Mouse (Mus musculus) fat pad, adult 2 months (tissue): Measurements from ENCODE around the gene Mab21l1.

Source experiments
- DNase-seq: peaks from one replicate; pipeline ENCODE4 v3.0.0-alpha.2; 2011; ENCODE audit warnings: low read depth, low spot score; ENCODE audit errors: extremely low read depth

Gene Mab21l1

GRCm38 (mm10) chr3:55782056-55782687, at the start of gene Mab21l1:
TSS of gene Mab21l1 (plus strand) at chr3:55782510.
- no peak for DNase-seq

- DNase-seq = no peak
These were observed 48.6 kb upstream of the Mab21l1 start for GRCm38 (mm10) chr3:55733665-55734064.

- no peak for DNase-seq
These were observed 40.9 kb upstream of the Mab21l1 start for GRCm38 (mm10) chr3:55741428-55741827.

DNA sequence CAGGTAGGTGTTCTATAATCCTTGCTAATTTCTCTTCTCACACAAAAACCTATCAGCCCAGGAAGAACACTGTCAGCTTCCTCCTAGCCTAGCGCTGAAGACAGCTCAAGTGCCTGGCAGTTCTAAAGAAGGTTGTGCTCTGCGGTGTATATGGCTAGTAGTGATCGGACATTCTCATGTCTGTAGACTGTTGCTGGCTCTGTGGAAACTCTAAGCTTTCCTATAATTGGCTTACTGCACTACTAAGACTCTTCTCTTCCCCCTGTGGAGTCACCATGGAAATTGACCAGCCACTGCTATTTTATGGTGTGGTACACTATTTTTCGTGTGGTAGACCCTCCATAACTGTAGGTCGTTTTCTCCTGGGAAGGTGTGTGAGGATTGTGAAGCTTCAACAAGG, 40.1 kb upstream of the Mab21l1 start:
- DNase-seq = no peak

DNA sequence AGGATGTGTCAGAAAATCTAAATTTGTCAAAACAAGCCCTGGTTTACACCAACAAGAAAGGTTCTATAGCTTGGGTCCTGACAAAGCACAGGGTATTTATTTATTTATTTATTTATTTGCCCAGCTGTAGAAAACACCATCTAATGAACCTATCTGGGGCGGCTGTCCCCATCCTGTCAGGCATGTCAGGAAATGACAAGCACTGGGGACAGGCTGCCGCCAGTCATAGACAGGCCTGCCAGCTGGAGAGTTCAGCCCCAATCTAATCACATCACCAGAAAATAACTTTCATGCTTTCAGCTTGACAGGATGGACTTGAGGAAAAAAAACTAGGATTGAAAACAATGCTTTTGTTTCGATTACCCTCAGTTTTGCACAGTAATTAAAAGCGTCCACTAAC, 39.7 kb upstream of the Mab21l1 start:
- no peak for DNase-seq

DNA sequence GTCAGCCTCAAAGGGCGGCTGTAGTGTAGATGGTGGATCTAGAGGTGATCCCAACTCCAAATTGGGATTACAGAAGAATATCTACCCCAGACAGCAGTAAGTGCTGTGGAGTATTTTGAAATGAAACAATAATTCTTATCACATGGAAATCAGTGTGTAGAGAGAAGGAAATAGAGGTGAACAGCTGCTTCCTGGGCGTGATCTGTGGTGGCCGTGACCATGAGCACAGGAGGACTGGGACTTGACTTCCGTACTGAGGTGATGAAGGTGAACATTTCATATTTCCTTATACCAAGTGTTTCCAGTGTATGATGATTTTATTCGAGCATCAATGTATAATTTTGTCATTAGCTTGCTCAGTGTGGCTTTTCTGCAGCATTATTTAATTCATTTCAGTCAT, 38.4 kb upstream of the Mab21l1 start:
- DNase-seq = no peak

- peak; percentile 36 for DNase-seq
These were observed 31.8 kb upstream of the Mab21l1 start for GRCm38 (mm10) chr3:55750445-55751065.

DNA sequence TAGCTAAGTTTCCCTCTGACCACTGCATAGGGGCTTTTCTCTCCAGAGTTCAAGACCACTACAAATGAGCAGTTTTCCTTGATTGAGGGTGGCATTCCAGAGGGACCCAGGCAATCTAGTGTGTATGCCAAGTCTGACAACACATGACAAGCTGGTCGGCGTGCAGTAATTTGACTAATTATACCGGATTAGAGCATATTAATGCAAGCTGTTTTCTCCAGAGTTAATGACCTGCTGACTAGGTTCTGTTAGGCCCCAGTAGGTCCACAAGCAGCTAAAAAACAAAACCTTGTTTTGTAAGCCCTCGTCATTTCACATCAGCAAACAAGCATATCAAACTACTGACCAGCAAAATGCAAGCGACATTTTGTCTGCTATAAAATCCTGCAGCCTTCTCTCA, 30.9 kb upstream of the Mab21l1 start:
- no peak for DNase-seq

DNA sequence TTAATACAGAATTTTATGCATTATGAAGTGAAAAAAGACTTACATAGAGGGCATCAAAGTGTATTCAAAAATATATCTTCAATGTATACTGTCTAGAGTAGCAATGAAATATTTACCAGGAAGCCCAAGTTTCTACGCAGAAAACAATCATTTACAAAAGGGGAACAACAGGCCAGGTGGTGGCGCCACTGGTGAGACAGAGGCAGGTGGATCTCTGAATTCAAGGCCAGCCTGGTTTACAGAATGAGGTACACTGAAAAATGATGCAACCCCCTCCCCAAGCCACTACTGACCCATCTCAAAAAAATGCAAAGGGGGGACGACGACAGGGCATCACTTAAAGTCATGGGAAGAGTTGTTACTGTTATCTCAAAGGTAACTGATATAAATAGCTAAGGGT, 29.8 kb upstream of the Mab21l1 start:
- no peak for DNase-seq

GRCm38 (mm10) chr3:55753872-55754271, 28.4 kb upstream of the Mab21l1 start:
- no peak for DNase-seq

DNA sequence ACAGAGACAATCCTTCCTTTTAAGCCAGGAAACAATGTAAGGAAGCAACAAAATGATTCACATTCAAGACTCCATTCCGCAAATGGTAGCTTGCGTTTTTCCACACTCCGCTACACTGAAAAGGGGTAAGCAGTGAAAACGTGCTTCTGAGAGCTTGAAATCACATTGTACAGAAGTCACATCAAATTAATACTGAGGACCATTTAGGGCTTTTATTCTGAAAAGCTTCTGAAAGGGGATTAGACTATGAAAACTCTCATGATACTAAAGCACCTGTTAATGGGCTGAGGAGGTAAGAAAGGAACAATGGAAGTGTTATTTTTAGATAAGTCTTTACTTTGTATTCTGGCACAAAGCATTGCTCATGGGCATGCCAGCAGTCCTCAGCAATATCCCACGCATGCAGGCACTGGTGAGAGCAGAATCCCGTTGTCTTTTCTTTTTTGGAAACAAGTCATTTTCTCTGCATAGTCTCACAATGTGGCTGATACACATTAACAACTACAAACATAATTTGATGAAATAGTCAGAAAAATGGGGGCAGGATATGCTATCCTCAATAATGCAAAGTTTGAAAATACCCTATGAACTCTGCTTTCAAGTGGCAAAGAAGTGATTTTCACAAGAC, 27.2 kb upstream of the Mab21l1 start:
- DNase-seq = no peak

DNA sequence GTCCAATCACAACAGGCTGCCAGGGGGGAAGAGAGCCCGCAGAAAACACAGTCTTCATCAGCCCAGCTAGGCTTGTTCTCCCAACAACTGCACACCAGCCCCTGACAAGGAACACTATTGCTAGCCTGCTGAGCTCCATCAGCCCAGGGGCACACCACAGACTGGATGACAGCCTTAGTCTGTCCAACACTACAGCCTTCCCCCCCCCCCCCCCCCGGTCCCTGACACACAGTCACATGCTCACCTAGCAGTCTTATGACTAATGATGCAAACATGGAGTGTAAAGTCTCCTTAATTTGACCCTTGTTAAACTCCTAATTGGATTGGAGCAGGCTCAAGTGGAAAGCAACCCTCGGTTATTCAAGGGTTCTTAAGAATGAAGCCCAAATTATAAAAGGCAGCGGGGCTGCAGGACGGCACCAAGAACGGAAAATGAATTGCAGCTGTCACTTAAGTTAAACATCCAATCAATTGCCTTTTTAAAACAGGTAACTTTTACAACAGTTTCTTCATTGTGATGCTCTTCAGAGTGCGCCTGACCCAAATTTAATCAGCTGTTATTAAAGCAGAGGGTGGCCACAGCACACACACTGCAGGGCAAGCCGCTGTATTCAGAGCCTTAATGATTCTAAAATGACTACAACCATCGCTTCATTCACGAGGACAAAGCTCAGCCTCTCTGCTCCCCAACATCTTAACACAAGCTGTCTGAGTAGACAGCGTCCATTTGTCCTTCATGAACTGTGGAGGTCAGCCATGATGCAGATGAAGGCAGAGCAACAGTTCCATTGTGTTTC, 26.3 kb upstream of the Mab21l1 start:
- DNase-seq = no peak

DNA sequence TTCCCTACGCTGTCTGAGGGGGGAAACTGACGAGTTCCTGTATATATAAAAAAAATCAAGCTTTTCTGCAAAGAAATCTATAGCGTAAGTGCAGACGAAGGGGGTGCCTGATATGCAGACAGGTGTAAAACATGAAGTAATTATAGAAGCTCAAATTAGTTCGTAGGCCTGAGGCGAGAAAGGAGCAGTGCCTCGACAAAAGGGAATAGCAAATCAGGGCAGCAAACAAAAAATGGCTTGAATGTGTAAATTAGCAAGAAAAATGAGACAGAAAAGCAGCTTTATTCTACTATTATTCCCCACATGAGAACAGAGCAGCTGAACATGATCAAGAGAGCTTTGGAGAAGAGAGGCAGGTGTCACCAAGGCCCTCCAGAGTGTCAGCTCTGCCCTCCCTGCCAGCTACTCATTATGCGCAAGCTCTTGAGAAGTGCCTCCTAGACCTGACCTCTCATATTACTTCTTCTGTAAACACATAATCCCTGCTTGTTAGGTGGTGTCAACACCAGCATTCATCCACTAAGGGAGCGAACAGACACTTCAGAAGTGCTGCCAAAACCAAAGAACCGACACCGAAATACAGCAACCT, 25.6 kb upstream of the Mab21l1 start:
- DNase-seq = no peak

DNA sequence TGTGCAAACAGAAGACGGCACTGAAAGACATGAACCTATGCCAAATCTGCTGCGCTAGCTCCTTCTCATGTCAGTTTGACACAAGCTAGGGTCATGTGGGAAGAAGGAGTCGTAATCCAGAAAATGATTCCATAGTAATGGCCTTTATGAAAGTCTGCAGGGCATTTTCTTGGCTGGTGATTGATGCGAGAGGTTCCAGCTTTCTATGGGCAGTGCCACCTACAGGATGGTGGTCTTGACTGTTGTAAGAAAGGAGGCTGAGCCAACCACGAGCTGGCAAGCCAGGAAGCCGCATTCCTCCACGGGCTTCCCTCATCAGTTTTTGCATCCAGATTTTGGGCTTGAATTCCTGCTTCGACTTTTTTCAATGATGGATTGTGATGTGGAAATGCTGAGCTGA, 24.0 kb upstream of the Mab21l1 start:
- DNase-seq = no peak

GRCm38 (mm10) chr3:55763591-55763990, 18.7 kb upstream of the Mab21l1 start:
- no peak for DNase-seq

DNA sequence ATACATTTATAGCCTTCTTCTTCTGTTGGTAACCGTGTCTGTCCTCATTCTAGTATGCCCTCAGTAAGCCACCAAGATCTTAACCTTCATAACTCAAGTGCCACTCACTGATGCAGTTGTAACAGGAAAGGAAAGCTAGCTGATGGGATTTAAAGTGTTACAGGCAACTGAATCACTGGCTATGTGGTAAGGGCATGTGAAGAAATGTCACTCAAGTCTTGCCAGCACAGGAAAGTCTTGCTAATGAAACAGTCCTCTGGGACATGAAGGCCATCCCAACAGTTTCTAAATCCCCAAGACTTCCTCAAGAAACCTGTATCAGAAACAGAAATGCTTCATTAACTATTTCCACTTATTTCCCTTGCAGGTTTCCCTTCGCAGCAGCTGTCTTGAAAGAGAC, 13.7 kb upstream of the Mab21l1 start:
- peak; percentile 73 for DNase-seq

DNA sequence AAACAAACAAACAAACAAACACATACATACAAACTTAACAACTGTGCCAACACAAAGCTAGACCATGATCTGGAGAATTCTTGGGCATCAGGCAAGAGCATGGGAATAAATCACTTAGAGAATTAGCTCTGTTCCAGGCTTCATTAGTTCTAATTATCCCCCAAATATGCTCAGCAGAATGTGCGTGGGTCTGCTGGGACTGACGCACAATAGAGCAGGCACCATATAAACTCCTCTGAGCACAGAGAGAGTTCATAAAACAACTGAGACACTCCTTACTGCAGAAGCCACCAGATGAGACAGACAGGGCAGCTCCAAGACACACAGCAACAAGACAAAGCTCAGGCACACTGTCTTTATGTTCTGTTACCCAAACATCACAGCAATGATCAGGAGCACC, 13.0 kb upstream of the Mab21l1 start:
- DNase-seq = no peak

DNA sequence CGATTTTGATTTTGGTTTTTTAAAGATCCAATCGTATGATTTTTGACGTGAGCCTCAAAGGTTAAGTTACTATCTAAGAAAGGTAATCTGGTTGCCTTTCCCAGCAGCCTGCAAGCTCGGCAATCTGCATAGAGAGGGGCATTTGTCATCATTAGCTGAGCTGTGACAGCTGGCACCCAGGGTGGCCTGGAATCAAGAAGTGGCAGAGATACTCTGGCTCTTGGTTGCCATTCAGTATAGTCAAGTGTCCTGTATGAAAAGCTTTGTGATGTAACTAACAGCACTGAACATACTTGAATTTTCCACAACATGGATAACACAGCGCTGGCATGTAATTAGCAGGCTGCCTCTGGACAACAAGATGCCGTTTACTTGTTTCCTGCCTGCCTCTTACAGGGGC, 8.1 kb upstream of the Mab21l1 start:
- no peak for DNase-seq

- DNase-seq = no peak
These were observed 7.1 kb upstream of the Mab21l1 start for GRCm38 (mm10) chr3:55775245-55775644.

- DNase-seq = no peak
These were observed 6.6 kb upstream of the Mab21l1 start for GRCm38 (mm10) chr3:55775753-55776152.

- no peak for DNase-seq
These were observed 4.8 kb upstream of the Mab21l1 start for GRCm38 (mm10) chr3:55777501-55777900.
